Mouse (Mus musculus) kidney, adult 2 months (tissue): ENCODE results near the gene Tcf21.

Source experiments
- CTCF ChIP-seq: fragments of 200-500 bp; conservative IDR thresholded peaks from 2 replicates; pipeline ENCODE4 v1.5.1; 2011; ENCODE audit warnings: low read depth, mild to moderate bottlenecking, control low read depth, low read length, moderate library complexity, mixed read lengths; ENCODE audit not compliant: insufficient read depth, insufficient read length
- POLR2A ChIP-seq: fragments of 200-500 bp; IDR thresholded peaks from one replicate; pipeline ENCODE4 v1.6.1; 2011; ENCODE audit warnings: low read depth, low read length, control low read depth

GRCm38 (mm10) chr10:22781466-22781865 lies 38.5 kb downstream of the Tcf21 start:
- TF ChIP-seq POLR2A: no peak
- peak; percentile 48 for TF ChIP-seq CTCF
